Mouse (Mus musculus) embryonic facial prominence, embryonic 15.5 days (tissue): Measurements from ENCODE around the gene Dexi. TPM values are rescaled to one million over a fixed set of nuclear protein-coding genes. Genes with fewer than 3 reads are reported as not detected.
A peak's percentile ranks its signal among the peaks of the same experiment; 100 is the strongest.

ENCODE experiments used
- ATAC-seq: fragments of 200-750 bp; cut with Nextera tagmentation; 2 replicates; pipeline ENCODE4 v1.8.0; 2017; ENCODE audit warnings: low read depth, moderate TSS enrichment; ENCODE audit not compliant: insufficient number of reproducible peaks, low FRiP score, low TSS enrichment
- H3K27ac ChIP-seq: fragments of 300-500 bp; sonication (generic); replicated peaks from 2 replicates; pipeline ENCODE4 v1.5.1; 2015; ENCODE audit warnings: mild to moderate bottlenecking, inconsistent platforms
- H3K27me3 ChIP-seq: fragments of 300-500 bp; sonication (generic); 2 replicates; pipeline ENCODE4 v1.6.1; 2015; ENCODE audit warnings: inconsistent platforms
- H3K36me3 ChIP-seq: fragments of 300-500 bp; sonication (generic); 2 replicates; pipeline ENCODE4 v1.6.1; 2015; ENCODE audit warnings: mild to moderate bottlenecking, inconsistent platforms
- H3K4me1 ChIP-seq: fragments of 300-500 bp; sonication (generic); 2 replicates; pipeline ENCODE4 v1.6.1; 2015; ENCODE audit warnings: inconsistent platforms
- H3K4me2 ChIP-seq: fragments of 300-500 bp; sonication (generic); replicated peaks from 2 replicates; pipeline ENCODE4 v1.6.1; 2015; ENCODE audit warnings: mild to moderate bottlenecking, inconsistent platforms
- H3K4me3 ChIP-seq: fragments of 300-500 bp; sonication (generic); replicated peaks from 2 replicates; pipeline ENCODE4 v1.5.1; 2015; ENCODE audit warnings: mild to moderate bottlenecking, inconsistent platforms
- H3K9ac ChIP-seq: fragments of 300-500 bp; sonication (generic); 2 replicates; pipeline ENCODE4 v1.6.1; 2015; ENCODE audit warnings: inconsistent platforms
- H3K9me3 ChIP-seq: fragments of 300-500 bp; sonication (generic); replicated peaks from 2 replicates; pipeline ENCODE4 v1.6.1; 2016; ENCODE audit warnings: inconsistent platforms
- WGBS: fragments of 180-500 bp; shearing (Covaris S2); methylation state at CpG from one replicate; pipeline ENCODE4 v1.1.7; 2015; 5-methylcytosine and 5-hydroxymethylcytosine counted together
- polyA plus RNA-seq: library from polyadenylated mRNA; unstranded; fragments of >200 nt; fragmentation: Nextera tagmentation; extraction: Ambion mirVana; gene quantifications from 2 replicates; pipeline ENCODE4 v1.2.1, GENCODE M21; 2015

Dexi gene
- 26.5 and 26.7 TPM in 2 replicates for polyA plus RNA-seq

GRCm38 (mm10) chr16:10542698-10543365 is at the start of gene Dexi:
TSS of gene Dexi (minus strand) at chr16:10543054.
- Histone ChIP-seq H3K27ac (peak within 1 kb of the TSS; percentile 82), H3K4me1 (peaks cover 53% of the 10 kb centered on the region)
- WGBS: 0% methylated on average over 60 of the region's 61 CpGs

DNA sequence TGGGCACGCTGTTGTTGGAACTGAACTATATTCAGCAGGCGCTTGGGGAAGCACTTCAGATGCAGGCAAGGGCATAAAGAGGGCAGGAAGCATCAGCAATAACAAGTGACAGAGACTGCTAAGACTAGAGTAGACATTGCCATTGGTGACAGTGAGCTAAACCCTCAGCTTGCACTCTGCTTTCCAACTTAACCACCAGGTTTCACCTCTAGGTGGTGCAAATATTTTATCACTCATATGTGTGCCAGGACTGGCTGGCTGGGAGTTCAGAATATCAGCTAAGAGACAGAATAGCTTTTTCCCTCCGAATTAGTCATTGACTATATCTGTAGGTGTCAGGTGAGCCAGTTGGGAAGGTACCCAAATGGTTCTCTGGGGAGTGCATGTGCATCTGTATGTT is 43.7 kb upstream of the Dexi start:
- WGBS: 88% methylated on average over 3 of the region's 3 CpGs
- no peak overlapping the region for H3K27ac ChIP-seq
- H3K4me1 ChIP-seq: no peaks in the 10 kb centered on the region
- no peaks in the 10 kb centered on the region for H3K9me3 ChIP-seq
- no peak overlapping the region for H3K9ac ChIP-seq
- no peaks in the 10 kb centered on the region for H3K27me3 ChIP-seq
- H3K4me3 ChIP-seq: no peak overlapping the region
- no peak for ATAC-seq
- peaks cover 16% of the 10 kb centered on the region for H3K36me3 ChIP-seq
- no peak overlapping the region for H3K4me2 ChIP-seq

More at GRCm38 (mm10) chr16:10542698-10543365, at the start of gene Dexi:
- Histone ChIP-seq H3K27me3 (no peaks in the 10 kb centered on the region), H3K36me3 (no peaks in the 10 kb centered on the region), H3K4me3 (peak within 1 kb of the TSS; percentile 90), H3K4me2 (peak within 1 kb of the TSS; percentile 87), H3K9ac (peak within 1 kb of the TSS; percentile 79), H3K9me3 (no peaks in the 10 kb centered on the region)
- ATAC-seq: peak; percentile 96

GRCm38 (mm10) chr16:10585165-10585564 is 42.3 kb upstream of the Dexi start:
- 62% methylated on average over 1 of the region's 1 CpGs for WGBS
- Histone ChIP-seq H3K4me2 (no peak overlapping the region), H3K4me1 (no peaks in the 10 kb centered on the region), H3K36me3 (peaks cover 25% of the 10 kb centered on the region), H3K9ac (no peak overlapping the region), H3K4me3 (no peak overlapping the region), H3K27ac (no peak overlapping the region), H3K27me3 (no peaks in the 10 kb centered on the region), H3K9me3 (no peaks in the 10 kb centered on the region)
- ATAC-seq: peak; percentile 24; the same call in 1 of the 2 replicates

DNA sequence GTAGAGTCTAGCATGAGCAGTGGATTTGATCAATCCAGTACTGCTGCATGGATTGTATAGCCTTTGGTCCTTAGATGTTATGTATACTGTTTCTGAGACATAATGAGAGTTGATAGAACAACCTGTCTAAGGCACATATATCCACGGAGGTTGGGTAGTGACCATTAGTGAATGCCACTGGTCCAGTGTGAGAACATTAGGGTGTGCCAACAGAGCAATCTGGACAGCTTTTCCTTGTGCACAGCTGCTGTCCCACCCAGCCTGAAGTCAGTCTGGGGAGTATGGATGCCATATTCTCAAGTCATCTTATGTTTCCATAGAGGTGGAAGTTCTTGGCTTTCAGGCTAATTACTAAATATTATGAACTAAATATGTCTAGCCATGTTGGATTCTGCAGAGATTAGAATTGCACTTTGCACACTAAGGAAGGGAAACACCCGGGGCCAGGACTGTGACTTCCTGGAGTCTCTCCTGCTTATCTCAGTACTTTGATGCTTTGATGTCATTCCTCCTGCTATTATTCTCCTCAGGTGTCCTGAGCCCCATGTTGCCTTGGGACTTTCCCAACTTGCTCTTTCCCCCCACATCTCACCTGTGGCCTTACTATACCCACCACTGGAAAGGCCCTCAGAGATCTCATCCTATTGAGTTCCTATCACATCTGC is 38.5 kb upstream of the Dexi start:
- no peak overlapping the region for H3K4me3 ChIP-seq
- no peak overlapping the region for H3K27ac ChIP-seq
- 79% methylated on average over 2 of the region's 2 CpGs for WGBS
- no peaks in the 10 kb centered on the region for H3K9me3 ChIP-seq
- no peaks in the 10 kb centered on the region for H3K4me1 ChIP-seq
- H3K9ac ChIP-seq: no peak overlapping the region
- ATAC-seq: no peak
- H3K4me2 ChIP-seq: no peak overlapping the region
- H3K27me3 ChIP-seq: no peaks in the 10 kb centered on the region
- H3K36me3 ChIP-seq: peaks cover 23% of the 10 kb centered on the region

GRCm38 (mm10) chr16:10578376-10578775 is 35.5 kb upstream of the Dexi start:
- Histone ChIP-seq H3K4me3 (no peak overlapping the region), H3K9me3 (no peaks in the 10 kb centered on the region), H3K27ac (no peak overlapping the region), H3K4me2 (no peak overlapping the region), H3K27me3 (no peaks in the 10 kb centered on the region), H3K36me3 (peaks cover 41% of the 10 kb centered on the region), H3K4me1 (no peaks in the 10 kb centered on the region), H3K9ac (no peak overlapping the region)
- ATAC-seq: no peak
- WGBS: 62% methylated on average over 1 of the region's 1 CpGs

DNA sequence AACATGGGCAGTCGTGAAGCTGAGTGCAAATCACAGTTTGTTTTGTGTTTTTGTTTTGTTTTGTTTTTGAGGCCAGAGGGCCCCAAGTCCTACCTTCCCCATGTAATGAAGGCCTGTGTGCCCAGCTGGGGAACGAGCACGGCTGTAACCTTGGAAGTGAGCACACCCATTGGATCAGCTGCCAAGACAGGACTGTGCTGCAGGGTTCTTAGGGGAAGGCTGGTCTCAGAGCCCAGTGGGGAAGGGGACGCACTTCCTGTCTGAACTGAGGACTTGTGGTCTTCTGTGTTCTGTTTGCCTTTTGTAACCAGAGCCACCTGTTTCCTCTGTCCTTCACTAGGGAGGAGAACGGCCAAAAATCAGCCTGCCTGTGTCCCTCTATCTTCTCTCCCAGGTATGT is 34.7 kb upstream of the Dexi start:
- H3K4me3 ChIP-seq: no peak overlapping the region
- peaks cover 46% of the 10 kb centered on the region for H3K36me3 ChIP-seq
- no peak overlapping the region for H3K27ac ChIP-seq
- H3K4me2 ChIP-seq: no peak overlapping the region
- no peak overlapping the region for H3K9ac ChIP-seq
- no peaks in the 10 kb centered on the region for H3K4me1 ChIP-seq
- H3K9me3 ChIP-seq: no peaks in the 10 kb centered on the region
- H3K27me3 ChIP-seq: no peaks in the 10 kb centered on the region
- WGBS: 47% methylated on average over 5 of the region's 5 CpGs
- ATAC-seq: no peak

GRCm38 (mm10) chr16:10575915-10576314 is 33.1 kb upstream of the Dexi start:
- Histone ChIP-seq H3K4me2 (no peak overlapping the region), H3K4me1 (no peaks in the 10 kb centered on the region), H3K9me3 (no peaks in the 10 kb centered on the region), H3K4me3 (no peak overlapping the region), H3K9ac (no peak overlapping the region), H3K36me3 (peaks cover 33% of the 10 kb centered on the region), H3K27ac (no peak overlapping the region), H3K27me3 (no peaks in the 10 kb centered on the region)
- 86% methylated on average over 4 of the region's 4 CpGs for WGBS
- no peak for ATAC-seq

- Histone ChIP-seq H3K36me3 (peaks cover 31% of the 10 kb centered on the region), H3K4me3 (no peak overlapping the region), H3K4me1 (no peaks in the 10 kb centered on the region), H3K9ac (no peak overlapping the region), H3K4me2 (no peak overlapping the region), H3K27me3 (no peaks in the 10 kb centered on the region), H3K27ac (no peak overlapping the region), H3K9me3 (no peaks in the 10 kb centered on the region)
- WGBS: 60% methylated on average over 2 of the region's 2 CpGs
- ATAC-seq: no peak
These were observed 32.1 kb upstream of the Dexi start for GRCm38 (mm10) chr16:10574936-10575335.

- H3K27ac ChIP-seq: no peak overlapping the region
- no peak overlapping the region for H3K4me3 ChIP-seq
- H3K9ac ChIP-seq: no peak overlapping the region
- H3K9me3 ChIP-seq: no peaks in the 10 kb centered on the region
- H3K4me1 ChIP-seq: no peaks in the 10 kb centered on the region
- WGBS: 49% methylated on average over 2 of the region's 2 CpGs
- peaks cover 38% of the 10 kb centered on the region for H3K36me3 ChIP-seq
- no peak overlapping the region for H3K4me2 ChIP-seq
- ATAC-seq: no peak
- H3K27me3 ChIP-seq: no peaks in the 10 kb centered on the region
These were observed 29.0 kb upstream of the Dexi start for GRCm38 (mm10) chr16:10571820-10572219.

GRCm38 (mm10) chr16:10570708-10571107 is 27.9 kb upstream of the Dexi start:
- 70% methylated on average over 1 of the region's 1 CpGs for WGBS
- no peak overlapping the region for H3K4me2 ChIP-seq

GRCm38 (mm10) chr16:10569809-10570395 is 27.0 kb upstream of the Dexi start:
- no peak overlapping the region for H3K4me3 ChIP-seq
- H3K36me3 ChIP-seq: peaks cover 29% of the 10 kb centered on the region
- WGBS: 83% methylated on average over 5 of the region's 5 CpGs
- no peak overlapping the region for H3K9ac ChIP-seq
- 0 out of 2 replicates have a peak, but pooled peaks cover 7% of the 10 kb centered on the region for H3K4me1 ChIP-seq
- no peak overlapping the region for H3K4me2 ChIP-seq
- H3K27ac ChIP-seq: no peak overlapping the region
- no peaks in the 10 kb centered on the region for H3K9me3 ChIP-seq
- no peaks in the 10 kb centered on the region for H3K27me3 ChIP-seq
- 0 out of 2 replicates have a peak, but pooled peaks have one; percentile 39 for ATAC-seq

More at GRCm38 (mm10) chr16:10570708-10571107, 27.9 kb upstream of the Dexi start:
- ATAC-seq: no peak
- Histone ChIP-seq H3K27me3 (no peaks in the 10 kb centered on the region), H3K4me1 (0 out of 2 replicates have a peak, but pooled peaks cover under 1% of the 10 kb centered on the region), H3K4me3 (no peak overlapping the region), H3K9ac (no peak overlapping the region), H3K36me3 (peaks cover 29% of the 10 kb centered on the region), H3K9me3 (no peaks in the 10 kb centered on the region), H3K27ac (no peak overlapping the region)
